Mouse (Mus musculus) adrenal gland, postnatal 4 days (tissue): ENCODE data around the gene Bcas3. TPM values are rescaled to one million over a fixed set of nuclear protein-coding genes. Genes with fewer than 3 reads are reported as not detected.

Source experiments
- DNase-seq, 2 experiments: peaks; one replicate each; pipeline ENCODE4 v3.0.0; 2021 to 2022; ENCODE audit warnings: low spot score in 2 of 2, mixed read lengths in 2 of 2
- total RNA-seq, 2 experiments: library from RNA; stranded (reverse); gene quantifications; 2 replicates each; pipeline ENCODE4 v1.2.3; 2021

Bcas3 gene
- total RNA-seq, 2 experiments from 2014 or later = 43.8 to 43.9 TPM

DNA sequence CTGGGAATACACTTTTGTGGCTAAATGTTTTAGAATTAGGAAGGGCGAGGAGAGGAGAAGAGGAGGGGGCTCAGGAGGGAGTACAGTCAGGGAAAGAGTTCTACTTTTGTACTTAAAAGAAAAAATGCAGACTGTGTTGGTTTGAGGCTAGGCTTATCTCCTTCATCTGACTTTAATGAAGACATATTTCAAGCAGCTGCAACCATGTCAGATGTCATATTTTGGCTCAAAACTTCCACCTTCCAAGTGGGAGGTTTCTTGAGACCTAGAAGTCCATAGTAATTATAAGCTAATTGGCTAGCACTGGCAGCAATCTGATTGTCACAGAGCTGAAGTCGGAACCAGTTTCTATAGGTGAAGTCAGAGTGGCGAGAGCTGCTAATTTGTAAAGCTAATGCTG, 384.9 kb downstream of the Bcas3 start:
- no peak for DNase-seq

DNA sequence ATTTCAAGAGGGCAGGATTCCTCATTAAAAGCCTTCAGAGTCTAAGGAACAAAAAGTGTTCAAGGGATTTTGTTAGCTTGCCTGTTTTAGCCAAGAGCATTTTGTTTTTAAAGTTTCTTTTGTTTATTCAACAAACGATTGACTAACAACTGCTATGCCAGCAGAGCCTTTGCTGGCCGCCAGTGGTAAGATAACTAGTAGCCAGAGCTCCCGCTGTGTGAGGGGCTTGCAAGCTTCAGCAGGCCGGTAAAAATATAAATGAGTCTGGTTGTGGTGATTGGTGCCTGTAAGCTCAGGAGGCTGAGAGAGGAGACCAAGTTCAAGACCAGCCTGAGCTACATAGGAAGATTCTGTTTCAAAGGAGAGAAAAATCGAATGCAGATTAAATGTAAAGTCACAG, 385.6 kb downstream of the Bcas3 start:
- no peak for DNase-seq

DNA sequence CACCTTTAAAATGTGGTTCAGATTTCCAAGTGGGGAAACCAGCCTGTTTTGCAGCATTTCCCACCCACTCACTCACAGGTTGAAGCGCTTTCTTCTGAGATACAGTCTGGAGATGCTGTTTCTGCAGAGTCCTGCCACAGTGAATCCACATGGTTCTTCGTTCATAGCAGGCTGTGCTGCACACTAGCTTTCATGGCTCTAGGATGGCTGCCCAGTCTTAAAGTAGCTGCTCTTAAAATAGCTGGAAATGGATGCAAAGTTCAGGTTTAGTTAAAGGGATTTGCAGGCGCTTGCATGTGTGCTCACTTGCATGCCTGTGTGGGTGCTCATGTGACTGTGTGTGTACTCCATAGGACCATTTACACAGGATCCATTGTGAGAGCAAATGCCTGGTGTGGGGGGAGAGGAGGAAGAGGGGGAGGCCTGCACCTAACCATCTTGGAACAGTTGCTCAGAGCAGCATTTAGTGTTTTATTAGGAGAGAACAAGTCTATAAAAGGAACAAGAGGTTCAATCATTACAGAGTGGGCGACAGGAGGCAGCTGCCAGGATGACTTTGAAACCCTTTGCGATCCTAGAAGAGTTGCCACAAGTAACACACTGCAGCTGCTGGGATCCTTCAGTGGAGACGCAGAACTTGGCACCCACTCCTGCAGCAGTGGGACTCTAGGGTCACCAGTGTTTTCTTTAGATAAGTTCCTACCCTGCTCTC, 386.5 kb downstream of the Bcas3 start:
- DNase-seq = no peak

GRCm38 (mm10) chr11:85746373-85746772, 393.4 kb downstream of the Bcas3 start:
- DNase-seq = no peak

DNA sequence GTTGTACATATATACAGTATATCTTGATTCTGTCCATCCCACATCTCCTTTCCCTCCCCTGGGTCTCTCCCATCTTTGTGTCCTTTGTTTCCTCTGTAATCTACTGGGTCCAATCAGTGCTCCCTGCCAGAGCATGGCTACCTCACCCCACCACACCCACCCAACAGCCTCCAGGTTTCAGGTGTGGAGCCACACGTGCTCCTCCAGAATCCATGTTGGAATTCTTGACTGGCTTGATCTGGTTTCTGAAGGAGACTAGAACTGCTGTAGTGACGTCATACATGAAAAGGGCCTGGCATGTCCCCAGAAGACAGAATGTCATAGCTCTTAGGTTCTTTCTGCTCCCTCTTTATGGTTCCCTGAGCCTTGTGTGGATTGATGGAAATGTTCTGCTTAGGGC, 395.9 kb downstream of the Bcas3 start:
- DNase-seq = no peak

GRCm38 (mm10) chr11:85751171-85751570, 398.2 kb downstream of the Bcas3 start:
- DNase-seq = no peak

- DNase-seq = no peak
Observed at GRCm38 (mm10) chr11:85754631-85755502, 401.9 kb downstream of the Bcas3 start.

DNA sequence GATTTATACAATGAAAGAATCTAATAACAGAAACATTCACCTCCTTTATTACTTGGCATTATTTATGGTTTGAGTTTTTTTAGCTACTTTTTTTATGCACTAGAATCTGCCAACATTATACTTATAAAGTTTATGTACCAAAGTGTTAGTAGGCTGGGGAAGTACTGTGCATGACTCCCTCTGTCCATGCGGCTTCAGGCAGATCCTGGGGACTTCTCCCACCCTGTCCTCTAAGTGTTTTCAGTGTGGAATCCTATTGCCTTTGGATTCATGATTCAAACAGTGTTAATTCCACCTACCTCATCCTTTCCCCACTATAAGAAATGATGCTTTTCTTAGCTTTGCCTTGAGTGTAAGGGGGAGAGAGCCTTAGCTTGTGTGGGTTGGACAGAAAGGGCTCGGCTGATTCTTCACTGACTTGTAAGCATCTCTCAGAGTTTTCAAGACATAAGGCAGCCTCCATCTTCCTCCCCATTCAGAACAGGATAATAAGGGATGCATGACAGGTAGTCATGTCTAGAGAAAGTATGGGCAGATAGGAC, 402.6 kb downstream of the Bcas3 start:
- no peak for DNase-seq

GRCm38 (mm10) chr11:85758891-85759290, 405.9 kb downstream of the Bcas3 start:
- no peak for DNase-seq

DNA sequence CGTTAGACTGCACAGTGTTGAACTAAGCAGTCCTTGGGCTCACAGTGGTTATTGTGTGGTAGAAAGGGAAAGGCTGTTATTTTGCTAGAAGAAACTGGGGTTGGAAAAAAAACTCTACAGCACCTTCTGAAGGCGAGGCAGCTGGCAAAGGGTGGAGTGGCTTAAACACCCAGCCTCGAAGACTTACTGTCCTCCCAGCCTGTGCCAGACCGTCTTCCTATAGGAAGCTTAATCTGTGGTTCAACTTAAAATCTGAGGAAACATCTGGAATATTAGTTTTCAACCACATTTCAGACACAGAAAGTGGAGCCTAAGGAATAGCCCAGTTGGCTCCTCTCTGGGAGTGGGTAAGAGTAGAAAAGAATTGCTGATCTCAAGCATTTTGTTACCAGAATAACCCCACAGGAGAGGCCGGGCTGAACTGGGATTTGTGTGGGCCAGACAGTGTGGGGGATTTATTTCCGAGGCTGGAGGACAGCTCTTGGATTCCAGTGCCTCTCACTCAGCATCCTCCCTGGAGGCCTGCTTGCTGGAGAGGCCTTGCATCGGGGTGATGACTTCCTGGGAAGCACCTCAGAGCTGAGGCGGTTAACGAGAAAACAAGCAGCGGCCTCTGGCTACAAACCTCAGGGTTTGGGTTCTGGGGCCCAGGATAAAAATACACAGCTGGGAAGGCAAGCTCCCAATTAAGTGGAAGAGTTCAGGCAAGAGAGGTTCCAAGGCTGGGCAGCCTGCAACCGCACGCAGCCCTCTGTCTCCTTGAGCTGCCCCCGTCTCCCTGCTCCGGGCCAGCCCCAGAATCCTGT, 406.9 kb downstream of the Bcas3 start:
- no peak for DNase-seq

DNA sequence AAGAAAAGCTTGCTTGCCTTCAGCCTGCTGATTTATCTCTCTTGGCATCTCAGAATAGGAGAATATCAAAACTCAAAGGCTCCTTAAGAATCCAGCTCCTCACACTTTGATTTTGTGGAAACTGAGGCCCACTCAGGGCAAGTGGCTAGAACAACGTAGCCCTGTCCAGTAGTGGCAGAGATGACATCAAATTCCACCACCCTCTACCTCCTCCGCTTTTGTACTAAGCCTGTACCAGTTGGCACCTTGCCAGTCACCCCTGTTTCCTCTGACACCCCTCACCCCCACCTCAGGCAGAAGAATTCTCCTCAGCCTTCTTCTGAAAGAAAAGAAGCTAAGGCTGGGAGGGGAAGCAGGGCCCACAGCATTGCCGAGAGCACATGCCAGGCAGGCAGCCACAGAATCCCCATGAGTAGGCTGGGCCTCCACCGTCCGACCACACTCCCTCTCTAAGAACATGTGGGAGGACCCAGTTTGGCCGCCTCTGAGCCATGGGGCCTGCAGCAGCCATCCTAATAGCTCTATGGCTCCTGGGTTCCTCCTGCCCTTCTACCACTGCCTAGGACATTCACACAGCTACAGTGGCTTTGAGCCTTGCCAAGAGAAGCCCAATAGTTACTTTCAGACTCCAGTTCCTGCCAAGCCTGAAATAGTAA, 407.6 kb downstream of the Bcas3 start:
- DNase-seq = no peak

GRCm38 (mm10) chr11:85761170-85761569, 408.2 kb downstream of the Bcas3 start:
- no peak for DNase-seq

GRCm38 (mm10) chr11:85763655-85764054, 410.7 kb downstream of the Bcas3 start:
- no peak for DNase-seq

- DNase-seq = no peak
Observed at GRCm38 (mm10) chr11:85766106-85766723, 413.2 kb downstream of the Bcas3 start.

- DNase-seq = no peak
Observed at GRCm38 (mm10) chr11:85766811-85767210, 413.8 kb downstream of the Bcas3 start.

- DNase-seq = no peak
Observed at GRCm38 (mm10) chr11:85769740-85770139, 416.8 kb downstream of the Bcas3 start.

DNA sequence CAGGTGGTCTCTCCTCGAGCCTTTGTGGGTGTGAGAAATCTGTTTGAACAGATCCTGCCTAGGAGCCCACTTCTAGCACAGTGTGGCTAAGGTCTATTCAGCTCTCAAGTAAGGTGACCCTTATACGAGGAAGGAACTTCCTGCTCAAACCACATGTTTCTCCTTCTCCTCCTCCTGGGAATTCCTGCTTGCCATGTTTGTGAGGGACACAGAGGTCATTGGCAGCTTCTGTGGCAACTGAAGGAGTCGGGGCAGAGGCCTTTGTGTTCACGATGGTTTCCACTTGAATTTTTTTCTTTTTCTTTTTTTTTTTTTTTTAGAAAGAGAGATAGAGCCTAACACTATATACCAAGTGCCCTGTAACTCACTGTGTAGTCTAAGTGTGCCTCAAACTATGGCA, 420.4 kb downstream of the Bcas3 start:
- DNase-seq = no peak

DNA sequence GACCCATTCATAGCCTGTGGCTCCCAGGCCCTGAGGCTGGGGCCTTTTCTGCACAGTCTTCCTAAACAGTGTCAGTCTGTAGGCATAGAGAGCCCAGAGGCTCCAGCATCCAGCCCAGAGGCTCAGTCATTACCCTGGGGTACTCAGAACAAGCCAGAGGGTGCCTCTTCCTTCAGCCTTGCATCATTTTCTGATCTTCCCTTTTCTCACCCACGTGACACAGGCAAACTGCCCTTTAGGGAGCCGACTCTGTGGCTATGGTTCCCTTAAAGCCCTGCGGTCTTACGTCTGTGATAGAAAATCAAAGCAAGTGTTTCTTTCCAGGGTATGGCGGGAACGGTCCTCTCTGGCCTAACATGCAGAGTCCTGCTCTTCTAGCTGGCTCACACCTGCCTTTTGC, 421.7 kb downstream of the Bcas3 start:
- no peak for DNase-seq

GRCm38 (mm10) chr11:85775492-85775891, 422.5 kb downstream of the Bcas3 start:
- no peak for DNase-seq

GRCm38 (mm10) chr11:85776861-85777360, 423.9 kb downstream of the Bcas3 start:
- DNase-seq = no peak
